Mouse (Mus musculus) stomach, embryonic 15.5 days (tissue): ENCODE data around the gene Tmem230. TPM values are rescaled to one million over a fixed set of nuclear protein-coding genes. Genes with fewer than 3 reads are reported as not detected.
A peak's percentile ranks its signal among the peaks of the same experiment; 100 is the strongest.
"Not testable (repeated sequence)": the region's sequence is repeated elsewhere in the genome, so short reads cannot be mapped to it uniquely, and the experiment has no call there.

Source experiments
- ATAC-seq: fragments of 200-750 bp; cut with Nextera tagmentation; 2 replicates; pipeline ENCODE4 v1.8.0; 2017; ENCODE audit warnings: low read depth, moderate number of reproducible peaks, moderate TSS enrichment; ENCODE audit not compliant: insufficient read depth, low FRiP score
- H3K27ac ChIP-seq: fragments of 300-500 bp; sonication (generic); 2 replicates; pipeline ENCODE4 v1.5.1; 2015; ENCODE audit warnings: mild to moderate bottlenecking, inconsistent platforms
- H3K27me3 ChIP-seq: fragments of 300-500 bp; sonication (generic); replicated peaks from 2 replicates; pipeline ENCODE4 v1.6.1; 2015; ENCODE audit warnings: inconsistent platforms
- H3K36me3 ChIP-seq: fragments of 300-500 bp; sonication (generic); 2 replicates; pipeline ENCODE4 v1.6.1; 2015; ENCODE audit warnings: inconsistent platforms
- H3K4me1 ChIP-seq: fragments of 300-500 bp; sonication (generic); 2 replicates; pipeline ENCODE4 v1.6.1; 2015; ENCODE audit warnings: inconsistent platforms
- H3K4me2 ChIP-seq: fragments of 300-500 bp; sonication (generic); 2 replicates; pipeline ENCODE4 v1.6.1; 2015; ENCODE audit warnings: mild to moderate bottlenecking, inconsistent platforms
- H3K4me3 ChIP-seq: fragments of 300-500 bp; sonication (generic); replicated peaks from 2 replicates; pipeline ENCODE4 v1.5.1; 2015; ENCODE audit warnings: inconsistent platforms
- H3K9ac ChIP-seq: fragments of 300-500 bp; sonication (generic); 2 replicates; pipeline ENCODE4 v1.6.1; 2015; ENCODE audit warnings: inconsistent platforms
- H3K9me3 ChIP-seq: fragments of 300-500 bp; sonication (generic); 2 replicates; pipeline ENCODE4 v1.6.1; 2016; ENCODE audit warnings: inconsistent platforms
- WGBS: fragments of 180-500 bp; shearing (Covaris S2); methylation state at CpG from one replicate; pipeline ENCODE4 v1.1.7; 2015; 5-methylcytosine and 5-hydroxymethylcytosine counted together
- polyA plus RNA-seq: library from polyadenylated mRNA; unstranded; fragments of >200 nt; fragmentation: Nextera tagmentation; extraction: Ambion mirVana; gene quantifications from 2 replicates; pipeline ENCODE4 v1.2.1, GENCODE M21; 2015

Tmem230 gene
- polyA plus RNA-seq, 1 experiment from 2014 or later, result 40.6 TPM

DNA sequence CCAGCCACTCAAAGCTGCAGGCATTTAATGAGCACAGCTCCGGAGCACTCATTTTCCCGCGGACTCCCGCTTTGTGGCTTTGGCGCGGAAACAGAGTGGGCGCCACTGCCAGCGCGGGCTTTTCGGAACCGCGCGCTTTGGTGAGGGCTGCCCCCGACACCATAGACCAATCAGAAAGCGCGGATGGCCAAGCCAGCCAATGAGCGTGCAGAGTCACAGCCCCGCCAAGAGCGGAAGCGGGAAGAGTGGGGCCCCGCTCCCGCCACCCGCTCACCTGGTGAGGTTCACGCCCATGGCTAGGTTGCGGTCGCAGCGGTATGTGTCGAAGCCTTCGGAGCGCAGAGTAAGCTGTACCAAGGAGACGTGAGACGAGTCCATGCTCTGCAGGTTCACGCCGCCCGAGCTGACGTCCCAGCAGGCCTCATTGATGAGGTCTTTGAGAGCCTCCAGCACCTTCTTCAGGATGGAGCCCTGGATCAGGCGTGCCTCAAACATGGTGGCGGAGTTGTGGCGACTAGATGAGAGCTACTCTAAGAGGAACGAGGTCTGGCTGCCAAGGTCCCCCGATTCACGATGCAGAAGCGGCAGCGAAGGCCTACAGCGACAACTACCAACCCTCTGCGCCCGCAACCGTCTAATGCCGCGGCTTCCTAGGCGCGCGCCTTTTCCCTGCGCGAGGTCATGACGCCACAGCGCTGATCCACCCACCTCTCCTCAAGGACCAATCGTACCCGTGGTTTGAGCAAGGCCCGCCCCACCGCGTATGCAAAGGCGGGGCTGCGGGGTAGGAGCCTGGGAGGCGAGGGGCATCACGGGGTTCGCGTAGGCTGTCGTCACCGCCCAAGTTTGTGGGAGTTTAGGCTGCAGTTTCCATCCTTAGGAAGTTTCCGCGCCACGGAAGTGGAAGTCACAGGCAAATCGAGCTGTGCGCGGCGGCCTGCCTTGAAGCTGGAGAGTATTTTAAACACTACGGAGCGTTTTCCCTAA lies 5.2 kb upstream of the Tmem230 start, which contains the start of gene Pcna:
Gene Pcna, minus strand, starts transcription at position 773 of the 987 bp plus-strand sequence.
- Histone ChIP-seq H3K27me3 (no peaks in the 10 kb centered on the region), H3K4me2 (peak within 1 kb of the TSS; percentile 73), H3K9ac (peak within 1 kb of the TSS; percentile 27), H3K9me3 (no peaks in the 10 kb centered on the region), H3K4me1 (peaks cover 20% of the 10 kb centered on the region), H3K4me3 (peak within 1 kb of the TSS; percentile 69), H3K36me3 (peaks cover 2% of the 10 kb centered on the region; the same call in 1 of the 2 replicates), H3K27ac (peak within 1 kb of the TSS; percentile 86)
- ATAC-seq, result peak; percentile 99
- under 1% methylated on average over 79 of the region's 79 CpGs for WGBS

DNA sequence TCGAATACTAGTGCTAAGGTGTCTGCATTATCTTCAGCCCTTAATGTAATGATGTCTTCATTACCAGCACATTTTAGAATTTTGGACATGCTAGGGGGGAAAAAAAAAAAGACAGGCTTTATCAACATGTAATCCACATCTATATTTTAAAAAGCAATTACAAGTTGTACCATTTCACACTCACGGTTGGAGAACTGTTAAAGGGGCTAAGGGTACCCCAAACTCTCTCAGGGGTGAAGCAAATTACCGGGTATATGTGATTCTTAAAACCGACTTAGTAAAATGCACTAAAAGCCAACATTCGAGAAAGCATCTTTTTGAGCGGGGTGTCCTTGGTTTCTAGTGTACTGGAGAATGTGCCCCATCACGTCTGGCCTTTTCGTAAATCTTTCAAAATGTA lies 4.3 kb upstream of the Tmem230 start:
- 7% methylated on average over 8 of the region's 8 CpGs for WGBS

DNA sequence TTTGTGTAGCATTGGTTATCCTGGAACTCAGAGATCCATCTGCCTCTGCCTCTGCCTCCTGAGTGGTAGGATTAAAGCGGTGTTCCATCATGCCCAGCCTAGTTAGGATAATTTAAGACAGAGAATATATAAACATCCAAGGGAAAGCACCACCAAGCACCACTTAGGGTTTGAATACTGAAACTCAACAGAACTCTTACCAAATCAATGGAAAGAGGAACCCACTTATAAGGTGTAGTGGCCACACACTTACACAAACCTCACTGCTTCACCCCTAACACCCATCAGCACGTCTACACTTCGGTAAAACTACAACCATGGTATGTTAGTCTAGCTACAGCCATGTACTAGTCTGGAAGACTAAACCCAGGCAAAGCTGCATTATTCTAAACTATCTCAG lies 4.2 kb downstream of the Tmem230 start:
- Histone ChIP-seq H3K27ac (no peak overlapping the region), H3K4me3 (no peak overlapping the region), H3K27me3 (no peaks in the 10 kb centered on the region), H3K9me3 (no peaks in the 10 kb centered on the region), H3K9ac (no peak overlapping the region), H3K4me2 (no peak overlapping the region), H3K4me1 (peaks cover 6% of the 10 kb centered on the region), H3K36me3 (peaks cover 9% of the 10 kb centered on the region)
- WGBS, result 90% methylated on average over 3 of the region's 3 CpGs
- no peak for ATAC-seq

More for the DNA sequence above, 4.3 kb upstream of the Tmem230 start:
- Histone ChIP-seq H3K4me3 (peak overlapping the region; percentile 69), H3K9me3 (no peaks in the 10 kb centered on the region), H3K9ac (peak overlapping the region; percentile 27; the same call in 1 of the 2 replicates), H3K27me3 (no peaks in the 10 kb centered on the region), H3K4me2 (peak overlapping the region; percentile 73), H3K27ac (peak overlapping the region; percentile 86; the same call in 1 of the 2 replicates), H3K4me1 (peaks cover 21% of the 10 kb centered on the region), H3K36me3 (peaks cover 2% of the 10 kb centered on the region; the same call in 1 of the 2 replicates)
- ATAC-seq, result no peak

DNA sequence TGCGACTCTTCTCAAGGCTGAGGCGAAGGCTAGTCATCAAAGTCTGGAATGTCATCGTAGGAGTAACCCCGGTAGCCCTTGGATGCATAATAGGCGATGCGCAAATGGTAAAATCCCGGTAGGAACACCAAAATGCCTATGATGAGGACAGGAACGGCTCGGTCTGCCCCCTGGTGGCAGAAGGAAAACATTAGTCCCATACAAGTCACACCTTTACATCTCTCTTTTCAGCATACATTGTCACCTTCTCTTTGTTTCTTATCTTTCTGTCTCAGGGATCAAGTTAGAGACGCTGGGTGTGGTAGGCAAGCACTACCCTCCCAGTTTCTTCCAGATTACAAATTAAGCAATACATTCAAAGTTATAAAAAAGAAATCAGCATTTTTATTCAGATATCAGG lies 7.2 kb downstream of the Tmem230 start:
- H3K36me3 ChIP-seq, H3K27me3 ChIP-seq, H3K4me1 ChIP-seq, ATAC-seq, H3K9ac ChIP-seq, H3K4me3 ChIP-seq, H3K27ac ChIP-seq, H3K9me3 ChIP-seq, H3K4me2 ChIP-seq: not testable (repeated sequence)
- WGBS, result 22% methylated on average over 9 of the region's 10 CpGs

DNA sequence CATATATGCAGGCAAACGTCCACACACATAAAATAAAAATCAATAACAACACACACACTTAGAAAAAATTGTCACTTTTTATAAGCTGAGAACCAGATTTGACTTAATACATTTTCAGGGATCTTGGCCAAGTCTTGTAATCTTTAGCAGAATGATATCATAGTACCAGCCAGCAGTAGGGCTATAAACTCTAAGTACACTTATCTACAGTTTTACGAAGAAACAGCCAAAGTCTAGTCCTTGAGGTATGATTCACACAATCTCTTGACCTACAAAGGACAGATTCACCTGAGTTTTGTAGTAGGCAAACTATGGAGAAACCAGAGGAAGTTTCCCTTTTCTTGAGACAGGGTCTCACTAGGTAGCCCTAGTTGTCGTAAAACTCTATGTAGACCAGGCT lies 8.2 kb downstream of the Tmem230 start:
- ATAC-seq, H3K9me3 ChIP-seq, H3K4me2 ChIP-seq, H3K4me3 ChIP-seq, H3K9ac ChIP-seq, H3K27ac ChIP-seq, H3K4me1 ChIP-seq, H3K27me3 ChIP-seq, H3K36me3 ChIP-seq: not testable (repeated sequence)
- 80% methylated on average over 3 of the region's 3 CpGs for WGBS

DNA sequence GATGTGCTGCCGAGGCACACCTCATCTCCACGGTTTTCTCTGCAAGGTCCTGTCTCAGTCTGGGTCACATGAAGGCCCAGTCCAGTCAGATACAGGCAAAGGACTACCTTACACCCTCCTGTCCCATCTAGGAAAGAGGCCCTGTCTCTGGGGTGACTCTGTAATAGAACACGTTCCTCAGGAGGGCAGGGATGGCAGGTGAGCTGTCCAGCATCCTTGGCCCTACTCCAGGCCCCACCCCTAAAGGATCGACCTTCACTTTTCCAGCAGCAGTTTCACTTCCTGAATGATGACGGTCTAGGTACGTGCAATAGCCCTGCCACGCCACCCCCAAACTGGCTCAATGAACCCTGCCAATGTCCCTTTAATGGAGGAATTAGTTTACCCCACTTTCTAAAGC lies 11.6 kb downstream of the Tmem230 start:
- Histone ChIP-seq H3K27me3 (no peaks in the 10 kb centered on the region), H3K4me3 (no peak overlapping the region), H3K9ac (no peak overlapping the region), H3K4me2 (no peak overlapping the region), H3K36me3 (no peaks in the 10 kb centered on the region), H3K9me3 (no peaks in the 10 kb centered on the region), H3K4me1 (no peaks in the 10 kb centered on the region), H3K27ac (no peak overlapping the region)
- peak; percentile 45; the same call in 1 of the 2 replicates for ATAC-seq
- 75% methylated on average over 7 of the region's 7 CpGs for WGBS

DNA sequence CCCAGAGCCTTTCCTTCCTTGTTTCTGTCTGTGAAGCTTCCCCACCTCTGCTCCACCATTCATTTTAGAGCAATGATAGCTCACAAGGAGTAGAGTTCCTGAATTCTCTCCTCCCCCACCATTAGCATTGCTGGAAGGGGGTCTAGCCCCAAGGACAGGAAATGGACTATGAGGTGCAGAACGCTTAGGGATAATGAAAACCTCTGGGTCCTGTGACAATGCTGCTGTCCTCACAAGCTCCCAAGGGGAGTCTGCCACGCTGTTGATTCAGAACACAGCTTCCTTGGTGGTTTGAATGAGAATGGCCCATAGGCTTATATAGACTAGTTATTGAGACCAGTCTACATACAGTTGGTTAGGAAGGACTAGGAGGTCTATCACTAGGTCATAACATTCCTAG lies 12.3 kb downstream of the Tmem230 start:
- ATAC-seq, result no peak
- H3K9me3 ChIP-seq, result no peaks in the 10 kb centered on the region
- H3K27ac ChIP-seq, result no peak overlapping the region
- H3K4me1 ChIP-seq, result no peaks in the 10 kb centered on the region
- H3K4me3 ChIP-seq, result no peak overlapping the region
- no peak overlapping the region for H3K9ac ChIP-seq
- no peaks in the 10 kb centered on the region for H3K27me3 ChIP-seq
- WGBS, result 44% methylated on average over 2 of the region's 2 CpGs
- no peaks in the 10 kb centered on the region for H3K36me3 ChIP-seq
- no peak overlapping the region for H3K4me2 ChIP-seq

DNA sequence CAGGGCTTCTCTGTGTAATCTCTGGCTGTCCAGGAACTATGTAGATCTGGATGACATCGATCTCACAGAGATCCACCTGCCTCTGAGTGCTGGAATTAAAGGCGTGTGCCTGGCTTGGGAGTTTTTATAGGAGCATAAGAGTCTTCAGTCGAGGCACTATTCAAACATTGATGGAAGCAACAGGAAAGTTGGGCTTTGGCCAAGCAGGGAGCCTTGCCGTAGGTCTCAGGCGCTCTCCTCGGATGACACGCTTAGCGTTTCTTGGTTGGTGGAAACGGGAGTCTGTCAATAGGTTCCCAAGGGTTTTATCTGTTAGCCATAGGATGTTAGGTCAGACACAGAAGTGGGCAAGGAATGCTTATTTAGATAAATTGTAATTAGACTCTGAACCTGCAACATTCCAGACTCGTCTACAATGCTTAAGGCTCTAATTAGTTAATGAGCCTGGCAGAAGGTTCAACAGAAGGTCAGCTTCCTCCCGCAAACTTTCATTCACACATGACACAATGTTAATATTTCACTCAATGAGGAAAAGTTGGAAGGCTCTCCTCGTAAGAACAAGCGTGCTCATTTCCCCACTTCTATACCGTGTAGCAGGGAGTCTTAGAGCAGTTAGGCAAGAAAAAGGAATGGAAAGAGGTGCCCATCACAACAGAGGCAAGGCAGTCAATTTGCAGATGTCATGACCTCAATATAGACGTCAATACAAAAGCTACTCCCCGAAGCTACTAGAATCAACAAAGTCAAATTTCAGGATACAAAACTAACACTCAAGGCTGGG lies 13.4 kb downstream of the Tmem230 start:
- Histone ChIP-seq H3K4me2 (no peak overlapping the region), H3K36me3 (no peaks in the 10 kb centered on the region), H3K27me3 (no peaks in the 10 kb centered on the region), H3K9me3 (no peaks in the 10 kb centered on the region), H3K4me1 (no peaks in the 10 kb centered on the region), H3K27ac (no peak overlapping the region), H3K9ac (no peak overlapping the region), H3K4me3 (no peak overlapping the region)
- ATAC-seq, result no peak
- 55% methylated on average over 16 of the region's 16 CpGs for WGBS

DNA sequence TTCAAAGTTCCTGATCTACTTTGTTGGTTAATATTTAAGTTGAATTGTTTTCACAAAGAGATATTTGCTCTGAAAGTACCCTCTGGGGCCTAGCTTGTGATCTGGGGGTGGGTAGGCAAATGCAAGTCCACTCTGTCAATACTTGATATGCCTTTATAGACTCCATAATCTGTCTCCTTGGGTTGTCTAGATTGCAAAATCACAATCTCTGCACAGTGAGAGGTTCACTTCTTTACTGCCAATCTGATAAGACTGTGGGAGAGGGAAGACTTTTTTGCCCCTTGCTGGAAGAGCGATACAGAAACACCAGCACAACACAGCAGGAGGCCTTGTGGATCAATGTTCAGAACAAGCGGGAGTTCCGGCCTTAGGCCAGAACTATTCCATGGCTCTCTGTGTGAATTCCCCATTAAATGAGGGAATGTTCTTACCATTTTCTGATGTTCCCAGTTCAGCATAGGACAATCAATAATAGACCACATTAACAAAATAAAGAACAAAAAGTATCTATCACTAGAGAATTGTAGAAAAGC lies 15.1 kb downstream of the Tmem230 start:
- peak; percentile 27; the same call in 1 of the 2 replicates for ATAC-seq

DNA sequence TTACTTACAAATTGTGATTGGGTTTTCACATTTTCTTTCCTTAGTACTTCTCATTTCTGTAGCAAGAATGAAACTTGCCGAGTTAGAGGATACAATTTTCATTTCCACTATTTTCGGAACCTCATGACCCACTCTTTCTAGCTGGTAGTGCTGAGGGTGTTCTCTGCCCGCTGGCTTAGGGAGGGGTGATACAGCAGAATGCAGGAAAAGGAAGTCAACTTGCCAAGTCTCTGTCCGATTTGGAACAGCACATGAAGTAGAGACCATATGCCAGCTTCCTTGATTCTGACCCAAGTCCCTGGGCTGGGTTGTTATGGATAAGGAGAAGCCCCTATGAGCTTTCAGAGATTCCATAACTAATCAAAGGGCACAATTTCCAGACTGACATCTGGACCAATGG lies 23.2 kb downstream of the Tmem230 start:
- Histone ChIP-seq H3K4me1 (no peaks in the 10 kb centered on the region), H3K27ac (no peak overlapping the region), H3K4me2 (no peak overlapping the region), H3K9ac (no peak overlapping the region), H3K27me3 (no peaks in the 10 kb centered on the region), H3K4me3 (no peak overlapping the region), H3K9me3 (no peaks in the 10 kb centered on the region), H3K36me3 (no peaks in the 10 kb centered on the region)
- WGBS, result 82% methylated on average over 4 of the region's 4 CpGs
- ATAC-seq, result no peak

More for the DNA sequence above, 15.1 kb downstream of the Tmem230 start:
- no peaks in the 10 kb centered on the region for H3K4me1 ChIP-seq
- no peak overlapping the region for H3K9ac ChIP-seq
- no peak overlapping the region for H3K4me2 ChIP-seq
- H3K27me3 ChIP-seq, result no peaks in the 10 kb centered on the region
- H3K36me3 ChIP-seq, result no peaks in the 10 kb centered on the region
- H3K9me3 ChIP-seq, result no peaks in the 10 kb centered on the region
- 84% methylated on average over 3 of the region's 3 CpGs for whole genome bisulfite sequencing
- H3K4me3 ChIP-seq, result no peak overlapping the region
- H3K27ac ChIP-seq, result no peak overlapping the region

DNA sequence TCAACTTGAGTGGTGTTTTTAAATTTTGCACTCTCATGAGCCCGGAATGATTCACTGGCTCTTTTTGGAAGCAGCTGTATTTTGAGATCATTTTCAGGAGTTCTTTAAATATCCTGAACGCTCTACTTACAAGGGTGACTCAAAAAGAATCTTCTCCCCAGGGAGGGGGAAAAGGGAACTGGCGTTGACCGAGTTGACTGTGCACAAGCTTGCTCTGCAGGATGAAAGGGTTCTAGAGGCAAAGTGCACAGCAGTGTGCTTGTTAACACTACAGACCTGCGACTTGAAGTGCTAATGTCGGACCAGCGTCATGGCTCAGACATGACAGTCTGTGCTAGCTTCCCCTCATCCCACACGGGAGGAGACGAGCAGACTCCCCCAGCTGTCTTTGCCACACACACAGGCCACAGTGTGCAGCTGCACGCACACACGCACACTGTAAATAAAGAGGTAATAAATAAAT lies 26.0 kb downstream of the Tmem230 start:
- Histone ChIP-seq H3K36me3 (no peaks in the 10 kb centered on the region), H3K27ac (no peak overlapping the region), H3K4me1 (no peaks in the 10 kb centered on the region), H3K4me2 (no peak overlapping the region), H3K27me3 (no peaks in the 10 kb centered on the region), H3K9ac (no peak overlapping the region), H3K4me3 (no peak overlapping the region), H3K9me3 (no peaks in the 10 kb centered on the region)
- 50% methylated on average over 11 of the region's 11 CpGs for WGBS
- ATAC-seq, result no peak
